Mouse (Mus musculus): Measurements from ENCODE around the gene Brap.

- TF ChIP-seq TAL1 (IDR thresholded peaks at IDR 0.05; ENCODE audit: low read length) = no peak; the same call in 2 of the 3 replicates
- no peak for TF ChIP-seq GATA1 (IDR thresholded peaks at IDR 0.05; ENCODE audit: low read length)
Observed at GRCm38 (mm10) chr5:121637296-121637695, 23.1 kb upstream of the Brap start.

Measured in erythroblast, embryonic 14.5 days (primary cell).